Mouse (Mus musculus) gonadal fat pad, adult 2 months (tissue): ENCODE results near the gene Gm48551. TPM values are rescaled to one million over a fixed set of nuclear protein-coding genes. Genes with fewer than 3 reads are reported as not detected.

Source experiments
- DNase-seq: peaks from one replicate; pipeline ENCODE4 v3.0.0-alpha.2; 2012; ENCODE audit warnings: low read depth
- polyA plus RNA-seq: library from polyadenylated mRNA; depleted of rRNA; stranded (reverse); fragments of >200 nt; gene quantifications from 2 replicates; pipeline ENCODE4 v1.2.3, GENCODE M21; 2012

Gm48551 gene
- polyA plus RNA-seq, 1 experiment, result 3.3 TPM

DNA sequence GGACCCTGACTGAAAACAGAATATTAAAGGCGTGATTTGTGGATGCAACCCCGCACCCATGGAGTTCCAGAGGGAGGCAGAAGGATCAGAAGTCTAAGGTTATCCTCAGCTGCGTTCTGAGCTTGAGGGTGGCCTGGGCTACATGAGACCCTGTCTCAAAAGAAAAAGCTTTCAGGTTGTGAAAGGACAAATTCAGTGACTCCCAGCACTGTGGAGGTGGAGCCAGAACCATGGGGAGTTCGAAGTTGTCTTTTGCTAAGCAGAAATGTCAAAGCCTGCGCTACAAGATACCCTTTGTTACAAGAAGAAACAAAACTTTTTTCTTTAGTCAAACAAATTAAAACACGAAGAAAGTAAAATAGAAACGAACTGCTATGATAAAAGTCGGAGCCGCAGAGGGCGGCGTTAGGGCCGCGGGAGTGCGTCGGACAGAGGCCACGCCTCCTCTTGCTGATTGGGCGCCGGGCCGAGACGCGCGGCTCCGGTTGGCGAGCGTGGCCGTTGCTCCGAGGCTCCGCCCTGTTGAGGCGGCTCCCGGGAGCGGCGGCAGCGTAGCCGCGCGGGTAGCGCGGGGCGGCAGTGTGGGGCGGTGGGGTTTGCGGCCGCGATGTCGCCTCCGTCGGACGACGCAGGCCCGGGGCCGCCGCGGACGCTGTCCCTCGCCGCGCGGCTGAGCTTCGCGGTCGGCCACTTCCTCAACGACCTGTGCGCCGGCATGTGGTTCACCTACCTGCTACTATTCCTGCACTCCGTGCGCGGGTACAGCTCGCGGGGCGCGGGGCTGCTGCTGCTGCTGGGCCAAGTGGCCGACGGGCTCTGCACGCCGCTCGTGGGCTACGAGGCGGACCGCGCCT, 27.0 kb upstream of the Gm48551 start, which contains the start of gene Mfsd12:
Gene Mfsd12 (plus strand): TSS at position 501 of the 854 bp plus-strand sequence.
- no peak for DNase-seq

DNA sequence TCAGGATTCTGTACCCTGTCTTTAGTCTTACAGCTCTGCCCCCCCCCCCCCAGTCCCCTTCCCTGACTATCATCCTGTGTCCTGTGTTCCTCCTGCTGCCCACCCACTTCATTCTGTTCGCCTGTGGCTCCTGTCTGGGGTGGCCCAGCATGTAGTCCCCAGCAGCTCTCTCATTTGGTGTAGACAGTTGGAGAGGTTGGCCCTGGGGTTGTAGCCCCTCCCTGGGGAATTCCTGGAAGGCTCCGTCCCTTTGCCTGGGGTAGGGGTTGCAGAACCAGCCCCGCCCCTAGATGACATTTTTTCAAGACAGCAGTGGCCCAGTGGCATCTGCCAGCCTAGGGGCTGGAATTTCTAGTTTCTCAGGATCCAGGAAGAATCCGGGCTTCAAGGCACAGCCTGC, 26.1 kb upstream of the Gm48551 start:
- DNase-seq, result no peak

DNA sequence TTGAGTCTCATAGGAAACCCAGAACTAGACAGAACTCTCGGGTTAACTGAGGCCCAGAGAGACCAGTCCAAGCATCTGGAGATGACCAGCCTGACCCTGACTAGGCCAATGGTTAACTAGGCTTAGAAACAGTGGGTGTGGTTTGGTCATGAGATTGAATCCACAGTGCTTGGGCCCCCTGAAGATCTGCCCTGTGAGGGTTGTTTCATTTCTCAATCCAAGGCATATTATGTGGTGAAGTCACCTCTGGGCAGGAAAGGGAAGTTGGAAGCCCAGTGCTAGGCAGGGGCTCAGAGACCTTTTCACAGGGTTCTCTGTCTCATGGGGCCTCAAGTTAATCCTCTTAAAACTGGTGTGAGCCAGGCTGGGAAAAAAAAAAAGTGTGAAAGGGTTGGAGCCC, 25.4 kb upstream of the Gm48551 start:
- DNase-seq, result no peak

GRCm38 (mm10) chr10:81360721-81361120, 23.5 kb upstream of the Gm48551 start:
- DNase-seq, result no peak

DNA sequence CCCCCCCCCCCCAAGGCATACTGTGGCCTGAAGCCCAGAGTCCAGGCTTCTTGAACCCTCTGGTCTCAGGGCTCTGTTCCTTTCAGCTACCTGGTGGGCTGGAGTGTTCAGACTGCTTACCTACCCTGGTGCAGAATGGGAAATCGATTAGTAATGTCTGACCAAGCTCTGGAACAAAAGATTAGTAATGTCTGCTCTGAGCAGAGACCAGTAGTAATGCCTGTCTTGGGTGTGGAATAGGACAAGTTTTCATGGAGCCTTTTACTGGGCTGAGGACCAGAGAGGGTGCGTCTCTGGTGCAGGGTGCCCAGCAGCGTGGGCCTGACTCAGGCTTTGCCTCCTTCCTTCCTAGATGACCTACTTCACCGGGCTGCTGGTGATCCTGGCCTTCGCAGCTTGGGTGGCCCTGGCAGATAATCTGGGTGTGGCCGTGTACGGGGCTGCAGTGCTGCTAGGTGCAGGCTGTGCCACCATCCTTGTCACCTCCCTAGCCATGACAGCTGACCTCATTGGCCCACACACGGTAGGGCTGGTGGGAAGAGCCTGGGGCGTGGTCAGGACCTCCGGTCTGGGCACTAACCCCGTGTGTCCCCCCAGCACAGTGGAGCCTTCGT, 21.8 kb upstream of the Gm48551 start:
- DNase-seq, result no peak

DNA sequence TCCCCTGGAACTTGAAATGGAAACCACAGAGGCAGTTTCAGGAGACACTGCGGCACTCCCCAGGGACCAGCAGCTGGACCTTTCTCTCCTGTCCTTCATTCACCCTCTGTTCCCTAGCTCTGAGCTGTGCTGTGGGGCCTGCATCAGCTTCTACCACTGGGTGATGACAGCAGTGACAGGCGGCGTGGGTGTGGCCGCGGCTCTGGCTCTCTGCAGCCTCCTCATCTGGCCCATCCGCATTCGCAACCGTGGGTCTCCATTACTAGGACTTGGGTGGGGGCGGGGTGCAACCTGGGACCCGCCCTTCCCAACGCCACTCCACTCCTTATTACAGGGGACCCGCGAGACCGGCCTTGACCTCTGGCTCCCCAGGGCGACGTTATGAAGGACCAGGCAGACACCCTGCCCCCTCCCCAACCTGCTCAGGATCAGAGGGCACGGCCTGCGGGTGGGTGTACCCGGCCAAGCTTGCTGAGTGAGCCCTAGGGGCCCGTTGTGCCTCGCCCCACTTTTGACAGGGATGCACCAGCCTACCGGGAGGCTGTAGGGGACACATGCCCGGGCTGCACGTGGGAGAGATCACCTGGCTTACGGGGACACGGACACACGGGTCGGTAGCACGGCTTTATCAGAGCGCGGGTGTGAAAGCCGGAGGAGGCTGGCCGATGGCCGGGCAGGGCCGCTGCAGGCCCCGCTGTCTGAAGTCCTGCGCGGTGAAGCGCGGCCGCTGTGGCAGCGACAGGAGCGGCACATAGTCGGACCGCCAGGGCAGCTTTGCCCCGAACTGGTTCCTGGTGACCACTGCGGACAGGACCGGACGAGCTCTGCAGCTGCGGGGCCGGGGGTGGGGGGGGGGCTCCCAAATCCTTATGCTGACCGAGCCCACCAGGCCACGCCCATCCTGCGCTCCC, 20.6 kb upstream of the Gm48551 start:
- DNase-seq, result no peak

- DNase-seq, result no peak
Observed at GRCm38 (mm10) chr10:81364666-81365065, 19.6 kb upstream of the Gm48551 start.

- no peak for DNase-seq
Observed at GRCm38 (mm10) chr10:81365073-81365472, 19.2 kb upstream of the Gm48551 start.

DNA sequence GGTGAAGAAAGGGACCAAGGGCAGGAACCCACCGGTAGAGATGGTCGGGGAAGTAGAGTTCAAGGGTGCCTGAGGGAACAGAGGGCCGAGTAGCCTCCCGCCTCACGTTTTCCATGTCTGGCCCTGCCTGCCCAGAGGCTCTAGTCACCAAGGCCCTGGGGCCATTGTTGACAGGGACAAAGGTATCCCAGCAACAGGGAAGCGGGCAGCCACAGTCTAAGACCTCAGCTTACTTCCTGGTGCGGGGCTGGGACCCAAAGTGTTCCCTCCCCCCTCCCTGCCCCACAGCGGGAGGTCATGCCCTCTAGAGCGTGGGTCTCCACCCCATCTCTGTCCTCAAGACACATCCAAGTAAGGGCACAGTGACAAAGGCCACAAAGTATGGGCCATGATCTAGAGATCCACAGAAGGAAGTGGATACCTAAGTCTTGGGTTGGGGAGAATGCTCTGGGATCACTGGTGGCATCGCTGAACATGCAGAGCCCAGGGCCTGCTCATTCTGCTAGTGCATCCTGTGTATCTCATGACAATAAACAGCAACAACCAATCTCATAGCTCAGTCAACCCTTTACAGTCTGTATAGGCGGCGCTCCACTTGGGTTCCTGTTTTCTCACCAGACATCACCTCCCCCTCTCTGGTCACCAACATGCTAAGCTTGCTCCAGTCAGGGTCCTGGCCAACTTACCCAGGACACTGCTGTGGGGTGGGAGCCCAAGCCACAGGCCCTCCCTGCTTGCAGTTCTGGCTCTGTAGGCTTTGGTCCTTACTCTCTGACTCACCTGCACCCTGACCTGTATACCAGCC, 18.4 kb upstream of the Gm48551 start, which contains the start of gene 4930404N11Rik:
Gene 4930404N11Rik (minus strand): TSS at position 145 of the 805 bp plus-strand sequence.
- DNase-seq, result no peak

GRCm38 (mm10) chr10:81366477-81367206, 17.6 kb upstream of the Gm48551 start:
- no peak for DNase-seq

- no peak for DNase-seq
Observed at GRCm38 (mm10) chr10:81367207-81367495, 17.1 kb upstream of the Gm48551 start.

DNA sequence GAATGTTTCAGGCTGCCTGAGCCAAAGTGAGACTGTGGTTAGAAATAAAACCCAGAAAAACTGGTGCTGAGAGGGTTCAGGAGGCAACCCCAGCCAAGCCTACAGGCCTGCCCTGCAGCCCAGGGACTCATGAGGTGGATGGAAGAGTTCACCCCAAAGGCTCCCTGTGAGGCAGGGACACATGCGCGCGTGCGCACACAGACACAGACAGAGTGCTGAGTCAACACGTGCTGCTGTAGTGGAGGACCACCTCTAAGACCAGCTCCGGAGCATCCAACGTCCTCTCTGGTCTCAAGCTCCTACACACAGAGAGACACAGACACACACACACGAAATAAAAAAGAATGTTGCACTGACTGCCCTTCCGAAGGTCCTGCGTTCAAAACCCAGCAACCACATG, 8.9 kb upstream of the Gm48551 start:
- no peak for DNase-seq

GRCm38 (mm10) chr10:81376561-81377361, 7.5 kb upstream of the Gm48551 start:
- DNase-seq, result no peak

GRCm38 (mm10) chr10:81377362-81377664, 7.0 kb upstream of the Gm48551 start:
- DNase-seq, result no peak

DNA sequence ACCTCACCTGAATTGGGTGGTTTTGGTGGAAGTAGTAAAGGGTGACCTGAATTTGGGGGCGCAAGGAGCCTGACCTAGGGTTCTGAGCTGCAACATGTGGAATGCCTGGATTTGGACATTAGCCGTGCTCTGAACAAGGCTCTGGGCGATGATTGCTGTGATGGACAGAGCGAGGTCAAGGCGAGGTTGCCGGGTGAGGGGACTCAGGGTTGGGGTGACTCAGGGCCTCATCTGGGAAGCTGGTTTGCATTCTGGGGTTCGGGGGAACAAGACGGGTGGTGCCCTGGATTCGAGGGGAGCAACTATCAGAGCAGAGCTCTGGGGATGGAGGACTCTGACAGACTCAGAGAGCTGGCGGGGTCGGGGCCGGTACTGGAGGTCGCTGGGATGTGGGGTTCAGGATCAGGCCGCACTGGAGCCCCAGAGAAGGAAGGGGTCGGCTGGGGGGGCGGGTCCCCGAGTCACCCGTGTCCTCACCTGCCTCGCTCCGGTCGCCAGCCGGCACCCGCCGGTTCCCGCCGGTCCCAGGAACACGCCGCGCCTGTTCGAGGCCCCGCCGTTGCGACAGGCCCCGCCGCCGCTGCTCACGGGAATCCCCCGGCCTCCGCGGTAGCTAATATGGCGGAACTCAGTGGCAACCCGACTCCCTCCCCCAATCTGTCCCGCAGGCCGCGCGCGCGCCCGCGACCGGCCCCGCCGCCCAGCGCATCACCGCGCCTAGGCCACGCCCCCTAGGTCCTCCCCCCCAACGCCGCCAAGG, 6.3 kb upstream of the Gm48551 start, which contains the start of gene Fzr1:
Gene Fzr1 (minus strand): TSS at position 724 of the 760 bp plus-strand sequence.
- no peak for DNase-seq

DNA sequence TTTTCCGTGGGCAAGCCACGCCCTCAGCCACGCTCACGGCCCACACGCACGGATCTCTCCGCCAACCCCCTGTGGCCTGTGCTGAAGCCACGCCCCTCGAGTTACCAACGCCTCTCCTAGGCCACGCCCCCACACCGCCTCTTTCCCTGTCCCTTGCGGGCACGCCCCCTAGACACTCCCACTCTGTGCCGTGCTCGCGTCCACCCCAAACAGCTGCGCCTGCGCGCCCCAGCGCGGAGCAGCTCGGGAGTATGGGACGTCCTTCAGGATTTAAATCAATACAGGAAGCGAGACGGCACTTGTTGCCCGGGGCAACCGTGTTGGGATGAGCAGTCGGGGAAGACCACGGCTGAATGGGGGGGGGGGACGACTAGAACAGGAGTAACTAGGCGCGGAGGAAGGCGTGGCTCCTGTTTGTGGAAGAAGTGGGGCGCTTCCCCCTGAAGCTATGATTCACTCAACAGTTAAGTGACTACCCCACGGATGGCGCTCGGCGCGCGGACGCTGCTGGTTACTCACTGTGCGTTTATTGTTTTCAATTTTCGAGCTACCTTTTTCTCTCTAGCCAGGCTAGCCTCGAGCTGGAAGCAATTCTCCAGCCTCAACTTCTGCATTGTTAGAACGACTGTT, 5.6 kb upstream of the Gm48551 start:
- DNase-seq, result peak; percentile 91

GRCm38 (mm10) chr10:81379183-81379553, 5.1 kb upstream of the Gm48551 start:
- no peak for DNase-seq

DNA sequence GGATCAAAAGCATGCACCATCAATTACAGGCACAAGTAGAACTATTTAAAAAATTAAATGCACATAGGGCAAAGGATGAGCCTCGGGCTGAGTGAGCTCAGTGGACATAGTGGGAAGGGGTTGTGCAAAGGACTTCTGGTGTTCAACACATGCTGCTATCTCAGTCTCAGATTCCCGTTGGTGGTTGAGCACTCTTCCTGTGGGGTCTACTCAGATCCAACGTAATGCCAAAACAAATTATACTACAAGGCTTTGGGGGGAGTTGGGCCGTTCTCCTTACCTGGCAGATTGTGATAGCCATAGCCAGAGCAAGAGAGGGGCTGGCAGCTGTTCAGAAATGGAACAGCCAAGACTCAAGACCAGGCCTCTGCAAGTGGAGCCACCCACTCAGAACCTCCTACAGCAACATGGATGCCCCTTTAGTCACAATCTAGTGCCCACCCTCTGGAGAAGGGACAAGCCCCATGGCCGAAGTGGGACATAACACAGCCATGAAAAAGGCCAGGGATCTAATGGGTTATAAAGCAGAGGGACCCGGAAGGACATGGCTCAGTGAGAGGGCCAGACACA, 4.4 kb upstream of the Gm48551 start:
- no peak for DNase-seq
